Mouse (Mus musculus) ovary, postnatal 14 days (tissue): ENCODE results near the gene Zkscan6.
A peak's percentile ranks its signal among the peaks of the same experiment; 100 is the strongest.

Experiments
- DNase-seq: peaks from one replicate; pipeline ENCODE4 v3.0.0; 2022; ENCODE audit warnings: low spot score

Gene Zkscan6

GRCm38 (mm10) chr11:65806909-65807504 lies at the start of gene Zkscan6:
Zkscan6 (plus strand) TSS chr11:65807175.
- DNase-seq: peak; percentile 69

- DNase-seq: no peak
Observed at GRCm38 (mm10) chr11:65759350-65759749, 47.6 kb upstream of the Zkscan6 start.

- no peak for DNase-seq
Observed at GRCm38 (mm10) chr11:65760912-65761311, 46.1 kb upstream of the Zkscan6 start.

GRCm38 (mm10) chr11:65768445-65768844 lies 38.5 kb upstream of the Zkscan6 start:
- DNase-seq: no peak

- no peak for DNase-seq
Observed at GRCm38 (mm10) chr11:65769990-65770389, 37.0 kb upstream of the Zkscan6 start.

- no peak for DNase-seq
Observed at GRCm38 (mm10) chr11:65771546-65771945, 35.4 kb upstream of the Zkscan6 start.

- no peak for DNase-seq
Observed at GRCm38 (mm10) chr11:65773535-65773934, 33.4 kb upstream of the Zkscan6 start.

GRCm38 (mm10) chr11:65773946-65774656 lies 32.9 kb upstream of the Zkscan6 start:
- no peak for DNase-seq

- no peak for DNase-seq
Observed at GRCm38 (mm10) chr11:65776906-65777611, 29.9 kb upstream of the Zkscan6 start.

GRCm38 (mm10) chr11:65777810-65778209 lies 29.2 kb upstream of the Zkscan6 start:
- DNase-seq: no peak

GRCm38 (mm10) chr11:65779066-65779465 lies 27.9 kb upstream of the Zkscan6 start:
- no peak for DNase-seq

- DNase-seq: no peak
Observed at GRCm38 (mm10) chr11:65779578-65779977, 27.4 kb upstream of the Zkscan6 start.

- no peak for DNase-seq
Observed at GRCm38 (mm10) chr11:65781596-65781995, 25.4 kb upstream of the Zkscan6 start.

GRCm38 (mm10) chr11:65786160-65786559 lies 20.8 kb upstream of the Zkscan6 start:
- DNase-seq: no peak

GRCm38 (mm10) chr11:65787421-65788151 lies 19.4 kb upstream of the Zkscan6 start:
- DNase-seq: peak; percentile 51

GRCm38 (mm10) chr11:65788154-65788553 lies 18.8 kb upstream of the Zkscan6 start, which contains the start of gene Map2k4:
Map2k4 (minus strand) TSS chr11:65788297.
- DNase-seq: peak; percentile 87

GRCm38 (mm10) chr11:65794428-65795219 lies 12.4 kb upstream of the Zkscan6 start:
- DNase-seq: no peak

- DNase-seq: no peak
Observed at GRCm38 (mm10) chr11:65795896-65796295, 11.1 kb upstream of the Zkscan6 start.

- no peak for DNase-seq
Observed at GRCm38 (mm10) chr11:65801899-65802298, 5.1 kb upstream of the Zkscan6 start.

GRCm38 (mm10) chr11:65806321-65806904 lies 562 bp upstream of the Zkscan6 start:
- no peak for DNase-seq

- DNase-seq: no peak
Observed at GRCm38 (mm10) chr11:65807601-65808000, 626 bp downstream of the Zkscan6 start.
